Mouse (Mus musculus): ENCODE results near the gene Sgca.
"Not testable (repeated sequence)": the region's sequence is repeated elsewhere in the genome, so short reads cannot be mapped to it uniquely, and the experiment has no call there.

Gene Sgca

GRCm38 (mm10) chr11:94986435-94986834, 10.3 kb upstream of the Sgca start:
- DNase-seq (ENCODE audit: low spot score), result no peak

GRCm38 (mm10) chr11:94985822-94986221, 9.7 kb upstream of the Sgca start:
- peak; percentile 69 for DNase-seq (ENCODE audit: low spot score)

GRCm38 (mm10) chr11:94985140-94985539, 9.0 kb upstream of the Sgca start:
- DNase-seq (ENCODE audit: low spot score), result no peak

- no peak for DNase-seq (ENCODE audit: low spot score)
Observed at GRCm38 (mm10) chr11:94979462-94980179, 3.5 kb upstream of the Sgca start.

GRCm38 (mm10) chr11:94978947-94979346, 2.8 kb upstream of the Sgca start:
- peak; percentile 99 for DNase-seq (ENCODE audit: low spot score)

GRCm38 (mm10) chr11:94978178-94978915, 2.2 kb upstream of the Sgca start:
- no peak for DNase-seq (ENCODE audit: low spot score)

GRCm38 (mm10) chr11:94974951-94975350, 1.2 kb downstream of the Sgca start:
- DNase-seq (ENCODE audit: low spot score), result no peak

GRCm38 (mm10) chr11:94973313-94973712, 2.8 kb downstream of the Sgca start:
- DNase-seq (ENCODE audit: low spot score), result no peak

- no peak for DNase-seq (ENCODE audit: low spot score)
Observed at GRCm38 (mm10) chr11:94972887-94973286, 3.2 kb downstream of the Sgca start.

GRCm38 (mm10) chr11:94971895-94972615, 4.1 kb downstream of the Sgca start:
- no peak for DNase-seq (ENCODE audit: low spot score)

GRCm38 (mm10) chr11:94970210-94970943, 5.8 kb downstream of the Sgca start:
- DNase-seq (ENCODE audit: low spot score), result peak; percentile 88

GRCm38 (mm10) chr11:94969709-94970108, 6.4 kb downstream of the Sgca start:
- not testable (repeated sequence) for DNase-seq (ENCODE audit: low spot score)

GRCm38 (mm10) chr11:94968187-94968586, 7.9 kb downstream of the Sgca start:
- no peak for DNase-seq (ENCODE audit: low spot score)

- DNase-seq (ENCODE audit: low spot score), result no peak
Observed at GRCm38 (mm10) chr11:94967419-94967818, 8.7 kb downstream of the Sgca start, which contains the start of gene Hils1. Gene Hils1 (plus strand): TSS chr11:94967593.

GRCm38 (mm10) chr11:94962534-94963101, 13.5 kb downstream of the Sgca start:
- no peak for DNase-seq (ENCODE audit: low spot score)

- peak; percentile 90 for DNase-seq (ENCODE audit: low spot score)
Observed at GRCm38 (mm10) chr11:94958065-94958858, 17.9 kb downstream of the Sgca start.

- no peak for DNase-seq (ENCODE audit: low spot score)
Observed at GRCm38 (mm10) chr11:94957693-94958064, 18.4 kb downstream of the Sgca start.

- DNase-seq (ENCODE audit: low spot score), result no peak
Observed at GRCm38 (mm10) chr11:94955103-94955502, 21.0 kb downstream of the Sgca start.

GRCm38 (mm10) chr11:94952169-94952568, 24.0 kb downstream of the Sgca start:
- no peak for DNase-seq (ENCODE audit: low spot score)

GRCm38 (mm10) chr11:94945236-94945635, 30.9 kb downstream of the Sgca start:
- no peak for DNase-seq (ENCODE audit: low spot score)

GRCm38 (mm10) chr11:94944295-94944694, 31.8 kb downstream of the Sgca start:
- DNase-seq (ENCODE audit: low spot score), result no peak

Data from adipocyte (in vitro differentiated cells).